17 mouse cellular contexts compared by ENCODE assay signal in genomic region chr2:49465672-49466222, GRCm38 (mm10). TPM values are rescaled to one million over a fixed set of nuclear protein-coding genes. Genes with fewer than 3 reads are reported as not detected.
A peak's percentile ranks its signal among the peaks of the same experiment; 100 is the strongest.
DNase-seq lines count a peak whose midpoint lies in the region; ATAC-seq lines count a peak whose summit lies in the region.
"Had no signal": no experiment of that assay in that cellular context is flagged by ENCODE, and none has a peak within 500 bp of the region (broad histone marks: within the 10 kb centered on the region; RNA-seq: fewer than 3 reads in every experiment).

No protein-coding gene starts in this region.

- DNase-seq in cerebellum, adult 9-10 months, result peak; percentile 47
- no peak for DNase-seq in frontal cortex, postnatal 10 days (ENCODE audit: low spot score in 2 of 2)
- peak; percentile 24 for DNase-seq in 3T3-L1 (ENCODE audit: low read depth, low spot score)
- peak; percentile 73 for DNase-seq in brain, adult 2 months (ENCODE audit: low read depth, low spot score)
- no peak for DNase-seq in kidney, adult 8-10 months
- DNase-seq: adrenal gland, adult 8-10 months; adrenal gland, postnatal 36 days; cerebellum, adult 8-10 months; forebrain, postnatal 0 days; gastrocnemius, postnatal 36 days; heart, adult 11 months; heart, postnatal 36 days had no signal

- ATAC-seq in cerebellum, adult (ENCODE audit: insufficient number of reproducible peaks, low FRiP score, low TSS enrichment), result no peak
- ATAC-seq in frontal cortex, adult (ENCODE audit: low TSS enrichment), result peak; percentile 93
- ATAC-seq in erythroid progenitor cell, adult 5-6 weeks (replicated peaks; ENCODE audit: low FRiP score, poor library complexity, severe bottlenecking), result no peak
- ATAC-seq: forebrain, embryonic 13.5 days; forebrain, postnatal 0 days; intestine, embryonic 16.5 days had no signal

RNA-seq across cellular contexts. Expression of gene Epc2, which starts 14.5 kb away (rescaled TPM):
- 10.1 and 15.5 TPM in 2 replicates for total RNA-seq in erythroid progenitor cell, adult 5-6 weeks (2015; ENCODE audit: low replicate concordance)
- 23.4 and 32.5 TPM in 2 replicates for total RNA-seq in erythroid progenitor cell, adult 5-6 weeks (2017; ENCODE audit: low replicate concordance)

Comparison
In these comparisons a context has a peak if more than half of its experiments do, and no peak if none do; other contexts are left out.
1. DNase-seq: peak in cerebellum, adult 9-10 months (single experiment), 3T3-L1 (single experiment) and brain, adult 2 months (single experiment); none in frontal cortex, postnatal 10 days (0 of 2) and kidney, adult 8-10 months (0 of 2).